Mouse (Mus musculus) lung, postnatal 0 days (tissue): ENCODE measurements at regions not wholly inside any gene's neighbourhood (a gene's known extent, or its start where the extent isn't known, plus 50 kb on each side); places are given as distances from the start of the nearest gene placed in this dataset.

ENCODE experiments used
- ATAC-seq: fragments of 200-750 bp; cut with Nextera tagmentation; 2 replicates; pipeline ENCODE4 v1.8.0; 2017; ENCODE audit warnings: moderate library complexity
- DNase-seq: peaks from one replicate; pipeline ENCODE4 v3.0.0-alpha.2; 2016; ENCODE audit warnings: low spot score
- H3K27ac ChIP-seq: fragments of 300-500 bp; sonication (generic); 2 replicates; pipeline ENCODE4 v1.5.1; 2014; ENCODE audit warnings: antibody characterized with exemption, mild to moderate bottlenecking, low read length, mixed read lengths
- H3K27me3 ChIP-seq: fragments of 300-500 bp; sonication (generic); replicated peaks from 2 replicates; pipeline ENCODE4 v1.6.1; 2014; ENCODE audit warnings: low read length, mixed read lengths; ENCODE audit not compliant: insufficient read depth
- H3K36me3 ChIP-seq: fragments of 300-500 bp; sonication (generic); 2 replicates; pipeline ENCODE4 v1.6.1; 2014; ENCODE audit warnings: low read length, mixed read lengths; ENCODE audit not compliant: insufficient read depth
- H3K4me1 ChIP-seq: fragments of 300-500 bp; sonication (generic); 2 replicates; pipeline ENCODE4 v1.6.1; 2014; ENCODE audit warnings: antibody characterized with exemption, low read depth, low read length, mixed read lengths; ENCODE audit not compliant: insufficient read depth
- H3K4me2 ChIP-seq: fragments of 300-500 bp; sonication (generic); replicated peaks from 2 replicates; pipeline ENCODE4 v1.6.1; 2014; ENCODE audit warnings: low read depth, mild to moderate bottlenecking, low read length, moderate library complexity, mixed read lengths
- H3K4me3 ChIP-seq: fragments of 300-500 bp; sonication (generic); 2 replicates; pipeline ENCODE4 v1.5.1; 2014; ENCODE audit warnings: low read depth, low read length
- H3K9ac ChIP-seq: fragments of 300-500 bp; sonication (generic); replicated peaks from 2 replicates; pipeline ENCODE4 v1.6.1; 2014; ENCODE audit warnings: low read depth, mild to moderate bottlenecking
- H3K9me3 ChIP-seq: fragments of 300-500 bp; sonication (generic); 2 replicates; pipeline ENCODE4 v1.6.1; 2016; ENCODE audit warnings: low read length, mixed read lengths
- CTCF ChIP-seq: IDR thresholded peaks from 2 replicates; pipeline ENCODE4 v1.5.1; 2016; ENCODE audit warnings: antibody characterized with exemption, mild to moderate bottlenecking
- EP300 ChIP-seq: IDR thresholded peaks from 2 replicates; pipeline ENCODE4 v1.6.1; 2016; ENCODE audit warnings: antibody characterized with exemption, mild to moderate bottlenecking, control low read depth
- WGBS: fragments of 180-500 bp; shearing (Covaris S2); extraction: QIAGEN DNeasy Blood & Tissue Kit; methylation state at CpG from one replicate; pipeline ENCODE4 v1.1.7; 2014; 5-methylcytosine and 5-hydroxymethylcytosine counted together

DNA sequence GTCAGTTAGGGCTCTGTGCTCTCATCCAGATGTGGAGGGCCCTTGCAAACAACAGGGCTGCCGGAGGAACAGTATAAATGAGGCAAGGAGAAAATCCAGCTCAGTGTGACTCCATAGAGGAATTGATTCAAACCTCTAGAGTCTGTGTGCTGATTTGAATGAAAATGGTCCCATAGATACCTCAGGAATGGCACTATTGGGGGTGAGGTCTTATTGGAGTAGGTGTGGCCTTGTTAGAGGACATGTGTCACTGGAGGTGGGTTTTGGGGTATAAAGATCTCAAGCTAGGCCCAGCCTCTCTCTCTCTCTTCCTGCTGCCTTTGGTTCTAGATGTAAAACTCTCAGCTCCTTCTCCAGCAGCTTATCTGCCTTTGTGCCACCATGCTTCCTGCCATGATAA, 79.7 kb upstream of the Pgrmc2 start:
- DNase-seq (no peak), ATAC-seq (no peak)
- Histone ChIP-seq H3K9me3 (no peaks in the 10 kb centered on the region), H3K27ac (no peak overlapping the region), H3K27me3 (no peaks in the 10 kb centered on the region), H3K4me1 (no peaks in the 10 kb centered on the region), H3K9ac (no peak overlapping the region), H3K36me3 (no peaks in the 10 kb centered on the region), H3K4me3 (no peak overlapping the region), H3K4me2 (no peak overlapping the region)
- WGBS, result 87% methylated on average over 1 of the region's 1 CpGs
- no peak for TF ChIP-seq EP300
- no peak for TF ChIP-seq CTCF

DNA sequence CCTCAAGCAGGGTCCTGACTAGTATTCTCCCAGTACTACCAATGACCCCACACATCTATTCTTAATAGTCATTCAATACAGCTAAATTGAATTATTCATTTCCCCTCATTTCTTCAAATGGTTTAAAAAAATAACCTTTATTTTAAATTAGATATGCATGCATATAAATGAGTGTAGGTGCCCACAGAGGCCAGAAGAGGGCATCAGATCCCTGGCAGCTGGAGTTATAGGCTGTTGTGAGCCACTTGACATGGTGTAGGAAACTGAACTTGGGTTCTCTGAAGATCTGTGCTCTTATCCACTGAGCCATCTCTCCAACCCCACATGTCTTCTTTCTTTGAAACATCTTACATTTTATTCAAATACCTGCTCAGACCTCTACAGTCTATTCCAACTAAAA, 77.8 kb upstream of the Pgrmc2 start:
- no peak for DNase-seq
- no peaks in the 10 kb centered on the region for H3K9me3 ChIP-seq
- H3K27ac ChIP-seq, result no peak overlapping the region
- no peak overlapping the region for H3K4me2 ChIP-seq
- H3K4me1 ChIP-seq, result no peaks in the 10 kb centered on the region
- H3K4me3 ChIP-seq, result no peak overlapping the region
- H3K9ac ChIP-seq, result no peak overlapping the region
- H3K27me3 ChIP-seq, result no peaks in the 10 kb centered on the region
- no peak for ATAC-seq
- H3K36me3 ChIP-seq, result no peaks in the 10 kb centered on the region
- TF ChIP-seq CTCF (no peak), EP300 (no peak)

DNA sequence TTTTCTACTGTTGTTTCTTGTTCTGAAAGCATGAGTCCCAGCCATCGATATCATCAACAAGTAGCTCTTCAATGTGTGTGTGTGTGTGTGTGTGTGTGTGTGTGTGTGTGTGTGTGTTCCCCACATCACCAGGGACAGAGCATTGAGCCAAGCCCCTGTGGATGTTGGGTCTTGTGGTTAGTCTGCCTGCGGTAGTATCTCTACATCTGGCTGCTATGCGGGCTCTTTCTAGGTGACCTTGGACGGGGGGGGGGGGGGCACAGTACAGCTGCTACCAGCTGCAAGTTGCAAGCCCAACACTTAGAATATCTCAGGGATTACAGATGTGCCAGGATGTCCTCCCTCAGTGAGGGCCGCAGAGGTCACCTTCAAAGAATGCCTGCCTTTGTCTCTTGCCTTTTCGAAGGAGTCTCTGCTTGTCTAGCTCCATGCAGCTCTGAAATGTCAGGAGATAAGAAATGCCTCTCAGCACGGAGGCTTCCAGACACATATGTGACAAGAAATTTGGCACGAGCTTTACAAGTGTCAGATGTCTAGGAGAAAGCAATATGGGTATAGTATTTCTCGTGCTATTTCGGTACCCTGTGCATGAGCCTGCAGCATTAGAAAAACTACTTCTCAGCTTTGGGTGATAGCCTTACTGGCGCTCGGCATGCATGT, 75.6 kb upstream of the Pgrmc2 start:
- Histone ChIP-seq H3K27me3 (no peaks in the 10 kb centered on the region), H3K4me2 (no peak overlapping the region)
- ATAC-seq, result no peak

DNA sequence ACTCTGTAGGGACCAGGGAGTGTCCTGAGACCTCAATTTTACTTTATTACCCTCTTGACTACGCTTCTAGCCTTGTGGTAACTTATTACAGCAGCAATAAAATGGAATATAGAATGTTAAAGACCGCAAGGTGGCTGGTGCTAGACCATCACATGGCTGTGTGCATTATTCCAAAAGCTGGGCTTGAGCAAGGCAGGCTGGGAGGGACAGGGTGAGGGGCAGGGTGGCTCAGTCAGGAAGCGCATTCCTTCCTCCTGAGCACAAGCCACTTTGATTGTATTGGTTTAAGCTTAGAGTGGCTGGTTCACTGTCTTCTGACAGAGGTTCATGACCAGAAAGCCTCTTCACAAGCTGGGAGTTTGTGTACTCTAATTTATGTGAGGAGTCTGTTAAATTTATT, 74.6 kb upstream of the Pgrmc2 start:
- no peak overlapping the region for H3K9ac ChIP-seq
- peak; percentile 13 for DNase-seq
- H3K36me3 ChIP-seq, result no peaks in the 10 kb centered on the region
- TF ChIP-seq EP300 (no peak), CTCF (no peak)
- 80% methylated on average over 3 of the region's 3 CpGs for WGBS
- H3K9me3 ChIP-seq, result no peaks in the 10 kb centered on the region
- H3K4me3 ChIP-seq, result no peak overlapping the region
- H3K27me3 ChIP-seq, result no peaks in the 10 kb centered on the region
- no peak overlapping the region for H3K27ac ChIP-seq
- no peaks in the 10 kb centered on the region for H3K4me1 ChIP-seq
- H3K4me2 ChIP-seq, result no peak overlapping the region
- ATAC-seq, result peak; percentile 48; the same call in 1 of the 2 replicates

More for the DNA sequence above, 75.6 kb upstream of the Pgrmc2 start:
- H3K9ac ChIP-seq, result no peak overlapping the region
- no peaks in the 10 kb centered on the region for H3K9me3 ChIP-seq
- no peaks in the 10 kb centered on the region for H3K4me1 ChIP-seq
- no peak for TF ChIP-seq EP300
- TF ChIP-seq CTCF, result no peak
- no peaks in the 10 kb centered on the region for H3K36me3 ChIP-seq
- DNase-seq, result peak; percentile 16
- H3K4me3 ChIP-seq, result no peak overlapping the region
- H3K27ac ChIP-seq, result no peak overlapping the region
- WGBS, result 58% methylated on average over 12 of the region's 12 CpGs

GRCm38 (mm10) chr3:41156562-41156961, 73.7 kb upstream of the Pgrmc2 start:
- DNase-seq (no peak), ATAC-seq (no peak)
- Histone ChIP-seq H3K9ac (no peak overlapping the region), H3K9me3 (no peaks in the 10 kb centered on the region), H3K4me2 (no peak overlapping the region), H3K36me3 (no peaks in the 10 kb centered on the region), H3K27me3 (no peaks in the 10 kb centered on the region), H3K4me3 (no peak overlapping the region), H3K4me1 (no peaks in the 10 kb centered on the region), H3K27ac (no peak overlapping the region)
- 82% methylated on average over 2 of the region's 2 CpGs for WGBS
- TF ChIP-seq EP300 (no peak), CTCF (no peak)

- ATAC-seq, result no peak
- no peak for TF ChIP-seq EP300
- TF ChIP-seq CTCF, result no peak
- no peaks in the 10 kb centered on the region for H3K27me3 ChIP-seq
- no peaks in the 10 kb centered on the region for H3K36me3 ChIP-seq
- H3K4me2 ChIP-seq, result no peak overlapping the region
- WGBS, result 72% methylated on average over 9 of the region's 9 CpGs
- H3K4me1 ChIP-seq, result no peaks in the 10 kb centered on the region
- H3K9ac ChIP-seq, result no peak overlapping the region
- H3K9me3 ChIP-seq, result no peaks in the 10 kb centered on the region
- H3K27ac ChIP-seq, result no peak overlapping the region
- DNase-seq, result no peak
- no peak overlapping the region for H3K4me3 ChIP-seq
Measured at GRCm38 (mm10) chr3:41155132-41155760, 72.4 kb upstream of the Pgrmc2 start.
